Mouse (Mus musculus) heart, adult 2 months (tissue): Measurements from ENCODE around the gene Vps36. TPM values are rescaled to one million over a fixed set of nuclear protein-coding genes. Genes with fewer than 3 reads are reported as not detected.
A peak's percentile ranks its signal among the peaks of the same experiment; 100 is the strongest.

ENCODE experiments used
- DNase-seq, 2 experiments: peaks; one replicate each; pipeline ENCODE4 v3.0.0; 2021
- H3K27ac ChIP-seq: fragments of 200-600 bp; 2 replicates; pipeline ENCODE4 v1.8.1; 2022
- H3K27me3 ChIP-seq: fragments of 200-500 bp; 2 replicates; pipeline ENCODE4 v1.6.1; 2012; ENCODE audit warnings: mild to moderate bottlenecking, low read length, inconsistent platforms, mixed read lengths; ENCODE audit not compliant: control insufficient read depth, insufficient read depth
- H3K36me3 ChIP-seq: fragments of 200-500 bp; 2 replicates; pipeline ENCODE4 v1.6.1; 2012; ENCODE audit warnings: low read length, inconsistent platforms; ENCODE audit not compliant: control insufficient read depth, insufficient read depth
- H3K4me1 ChIP-seq: fragments of 200-500 bp; 2 replicates; pipeline ENCODE4 v1.6.1; 2011; ENCODE audit warnings: low read length; ENCODE audit not compliant: control insufficient read depth, insufficient read depth
- H3K4me3 ChIP-seq: fragments of 200-600 bp; 2 replicates; pipeline ENCODE4 v1.8.1; 2022
- H3K79me2 ChIP-seq: fragments of 200-500 bp; replicated peaks from 2 replicates; pipeline ENCODE4 v1.6.1; 2012; ENCODE audit warnings: mild to moderate bottlenecking, inconsistent platforms, low read length, moderate library complexity, mixed read lengths; ENCODE audit not compliant: control insufficient read depth, insufficient read depth
- H3K9ac ChIP-seq: fragments of 200-500 bp; 2 replicates; pipeline ENCODE4 v1.6.1; 2012; ENCODE audit warnings: low read depth, mild to moderate bottlenecking, control low read depth, inconsistent platforms, low read length, mixed read lengths
- CTCF ChIP-seq: fragments of 200-600 bp; IDR thresholded peaks from 2 replicates; pipeline ENCODE4 v1.8.1; 2022; ENCODE audit warnings: antibody characterized with exemption, mild to moderate bottlenecking, moderate library complexity
- EP300 ChIP-seq: fragments of 200-500 bp; IDR thresholded peaks from 2 replicates; pipeline ENCODE4 v1.6.1; 2011; ENCODE audit warnings: low read depth, low read length, control low read depth; ENCODE audit not compliant: insufficient read depth
- POLR2A ChIP-seq: fragments of 200-500 bp; IDR thresholded peaks from 2 replicates; pipeline ENCODE4 v1.6.1; 2011; ENCODE audit warnings: mild to moderate bottlenecking, low read depth, low read length, control low read depth; ENCODE audit not compliant: insufficient read depth
- WGBS: fragments of 180-500 bp; shearing (Covaris S2); methylation state at CpG from one replicate; pipeline ENCODE4 v1.1.7; 2018; 5-methylcytosine and 5-hydroxymethylcytosine counted together
- intact Hi-C: fragments of 180-260 bp; cut with DNase I; formaldehyde crosslinking; loops from one replicate; pipeline ENCODE4 v1.15.1; 2025
- polyA plus RNA-seq: library from polyadenylated mRNA; depleted of rRNA; stranded (reverse); fragments of >200 nt; gene quantifications from 2 replicates; pipeline ENCODE4 v1.2.3, GENCODE M21; 2012
- total RNA-seq, 2 experiments: library from RNA; stranded (reverse); gene quantifications; 2 replicates each; pipeline ENCODE4 v1.2.3; 2021

Gene Vps36
- total and polyA plus RNA-seq, 3 experiments = 9.9 to 27.0 (median 25.2) TPM

DNA sequence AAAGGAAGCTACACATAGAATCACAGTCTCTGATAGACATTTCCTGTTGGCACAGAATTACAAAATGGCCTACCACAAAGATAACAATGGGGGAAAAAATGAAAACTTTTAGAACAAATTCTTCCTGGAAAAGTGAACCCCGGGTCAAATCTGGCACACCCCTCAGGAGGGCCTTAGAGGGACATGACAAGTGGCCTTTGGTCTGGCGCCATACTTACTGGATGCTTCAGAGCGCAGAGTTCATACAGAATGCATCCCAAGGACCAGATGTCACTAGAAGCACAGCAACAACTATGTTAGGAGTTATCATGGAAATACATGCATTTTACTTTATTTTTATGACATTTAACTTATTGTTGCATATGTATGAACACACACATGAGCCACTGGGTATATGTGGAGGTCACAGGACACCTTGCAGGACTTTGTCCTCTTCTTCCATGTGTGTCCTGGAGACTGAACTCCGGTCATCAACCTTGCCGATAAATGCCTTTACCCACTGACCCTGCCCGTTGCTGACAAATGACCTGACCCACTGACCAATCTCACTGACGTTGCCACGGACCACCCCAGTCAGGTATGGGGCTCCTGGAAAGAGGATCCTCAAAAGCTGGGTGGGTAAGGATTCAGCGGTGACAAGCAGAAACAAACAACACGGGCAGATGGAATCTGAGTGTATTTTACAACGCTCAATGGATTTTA, 42.8 kb upstream of the Vps36 start:
- no peak for DNase-seq
- no peaks in the 10 kb centered on the region for H3K79me2 ChIP-seq
- no peak overlapping the region for H3K27ac ChIP-seq
- no peak overlapping the region for H3K4me3 ChIP-seq
- no peaks in the 10 kb centered on the region for H3K36me3 ChIP-seq
- no peaks in the 10 kb centered on the region for H3K4me1 ChIP-seq
- H3K27me3 ChIP-seq = no peaks in the 10 kb centered on the region
- WGBS = 78% methylated on average over 11 of the region's 11 CpGs
- intact Hi-C loops = no loop called here
- TF ChIP-seq EP300 (no peak), CTCF (no peak), POLR2A (no peak)
- H3K9ac ChIP-seq = no peak overlapping the region

DNA sequence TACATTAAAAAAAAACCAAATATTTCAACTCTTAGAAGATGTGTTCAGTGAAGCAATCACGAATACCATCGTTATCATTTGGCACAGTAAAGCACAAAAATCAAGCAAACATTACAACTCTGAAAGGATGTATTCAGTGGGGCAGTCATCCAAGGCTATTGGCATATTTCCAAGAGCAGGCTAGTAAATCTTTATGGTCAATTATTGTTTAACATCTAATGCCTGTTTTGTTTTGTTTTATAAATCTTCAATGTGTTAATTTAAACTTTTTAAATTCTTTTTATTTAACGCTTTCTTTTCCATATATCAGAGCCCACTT, 42.3 kb upstream of the Vps36 start:
- Histone ChIP-seq H3K79me2 (no peaks in the 10 kb centered on the region), H3K36me3 (no peaks in the 10 kb centered on the region), H3K27ac (no peak overlapping the region), H3K4me1 (no peaks in the 10 kb centered on the region), H3K9ac (no peak overlapping the region), H3K27me3 (no peaks in the 10 kb centered on the region), H3K4me3 (no peak overlapping the region)
- WGBS = 49% methylated on average over 3 of the region's 3 CpGs
- intact Hi-C loops = no loop called here
- no peak for DNase-seq
- no peak for TF ChIP-seq CTCF
- no peak for TF ChIP-seq POLR2A
- no peak for TF ChIP-seq EP300

DNA sequence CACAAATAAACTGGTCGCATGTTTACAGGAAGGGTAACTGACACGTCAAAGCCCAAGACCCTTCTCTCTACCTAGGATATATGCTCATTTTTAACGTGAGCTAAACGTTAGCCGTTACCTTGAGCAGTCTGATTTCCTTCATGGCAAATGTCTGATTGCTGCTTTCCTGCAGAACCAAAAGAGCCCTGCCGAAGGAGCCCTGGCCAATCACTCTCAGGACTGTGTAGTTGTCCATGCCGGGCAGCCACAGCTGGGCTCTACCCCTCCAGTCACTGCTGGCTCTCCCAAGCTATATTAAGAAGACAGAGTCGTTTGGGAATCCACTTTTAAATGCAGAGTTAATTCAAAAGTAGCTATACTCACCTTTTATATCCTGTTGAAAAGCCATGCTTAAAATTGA, 30.4 kb upstream of the Vps36 start:
- no peak for TF ChIP-seq CTCF
- TF ChIP-seq EP300 = no peak
- TF ChIP-seq POLR2A = no peak
- intact Hi-C loops = no loop called here

DNA sequence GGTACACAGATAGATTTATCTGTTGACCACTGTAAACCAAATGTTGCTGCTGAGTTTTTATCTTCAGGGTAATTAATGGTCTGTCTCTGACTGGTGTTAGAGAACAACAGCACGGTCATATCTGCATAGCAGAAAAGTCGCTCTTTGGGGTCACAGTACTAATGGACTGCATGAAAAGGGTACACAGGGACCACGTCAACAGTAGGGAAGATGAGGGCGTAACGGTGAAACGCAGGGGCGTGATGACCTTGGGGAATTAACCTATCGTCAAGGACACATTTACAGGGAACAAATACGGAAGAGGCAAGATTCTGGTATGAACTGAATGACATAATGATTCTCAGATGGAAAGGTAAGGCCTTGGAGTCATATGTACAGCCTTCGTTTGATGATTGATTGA, 28.2 kb upstream of the Vps36 start:
- 87% methylated on average over 10 of the region's 10 CpGs for WGBS
- H3K4me1 ChIP-seq = peaks cover 4% of the 10 kb centered on the region
- no peak overlapping the region for H3K9ac ChIP-seq
- H3K36me3 ChIP-seq = no peaks in the 10 kb centered on the region
- no peak for DNase-seq
- TF ChIP-seq EP300 = no peak
- TF ChIP-seq CTCF = no peak
- TF ChIP-seq POLR2A = no peak
- H3K79me2 ChIP-seq = no peaks in the 10 kb centered on the region
- H3K27me3 ChIP-seq = no peaks in the 10 kb centered on the region
- no peak overlapping the region for H3K27ac ChIP-seq
- intact Hi-C loops = no loop called here
- no peak overlapping the region for H3K4me3 ChIP-seq

More for the DNA sequence above, 30.4 kb upstream of the Vps36 start:
- Histone ChIP-seq H3K4me3 (no peak overlapping the region), H3K4me1 (peaks cover 4% of the 10 kb centered on the region), H3K27ac (no peak overlapping the region), H3K79me2 (no peaks in the 10 kb centered on the region), H3K36me3 (no peaks in the 10 kb centered on the region), H3K9ac (no peak overlapping the region), H3K27me3 (no peaks in the 10 kb centered on the region)
- 84% methylated on average over 8 of the region's 8 CpGs for WGBS
- DNase-seq = no peak

DNA sequence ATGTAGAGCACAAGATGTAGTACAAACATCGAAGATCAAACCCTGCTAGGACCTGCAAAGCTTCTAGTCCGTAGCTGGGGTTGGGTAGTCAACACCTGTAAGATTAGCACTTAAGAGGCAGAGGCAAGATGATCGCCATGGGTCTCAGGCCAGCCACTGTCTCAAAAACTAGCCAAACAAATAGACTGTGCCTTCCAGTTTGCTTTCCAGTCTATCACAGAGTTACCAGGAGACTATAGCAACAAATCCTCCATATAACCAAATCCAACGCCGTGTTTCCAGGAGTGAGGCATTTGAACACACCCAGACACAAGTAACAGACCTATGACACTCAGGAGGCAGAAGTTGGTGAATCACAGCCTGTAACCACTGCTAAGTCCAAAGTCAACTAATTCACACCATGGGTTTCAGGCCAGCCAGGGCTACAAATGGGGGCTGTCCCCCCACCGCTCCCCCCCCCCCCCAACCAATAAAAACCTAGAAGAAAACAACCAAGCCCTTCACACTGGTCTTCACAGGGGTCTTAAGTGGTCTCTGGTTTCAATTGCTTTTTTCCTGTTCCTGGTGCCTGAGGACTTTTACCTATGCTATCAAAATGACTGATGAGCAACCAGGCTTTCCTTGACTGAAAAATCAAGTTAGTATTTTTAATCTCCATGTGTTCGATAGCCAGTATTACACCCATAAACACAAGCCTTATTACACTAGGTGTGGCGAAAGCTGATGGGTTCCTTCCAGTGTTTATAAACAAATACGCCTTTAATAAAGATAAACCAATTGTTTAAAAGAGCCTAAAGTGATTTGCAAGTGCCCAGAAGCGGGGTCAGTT, 27.1 kb upstream of the Vps36 start:
- no peaks in the 10 kb centered on the region for H3K79me2 ChIP-seq
- intact Hi-C loops = loop anchor here (2.0 to 5.0 kb wide), 3 partner anchors 19 to 173 kb away; partner anchors contain the start of genes Alg11, Atp7b and Ckap2
- 51% methylated on average over 10 of the region's 10 CpGs for WGBS
- H3K36me3 ChIP-seq = no peaks in the 10 kb centered on the region
- H3K4me1 ChIP-seq = peaks cover 4% of the 10 kb centered on the region
- no peaks in the 10 kb centered on the region for H3K27me3 ChIP-seq
- H3K9ac ChIP-seq = peak overlapping the region; percentile 82
- H3K27ac ChIP-seq = peak overlapping the region; percentile 59
- H3K4me3 ChIP-seq = peak overlapping the region; percentile 53
- DNase-seq = no peak
- TF ChIP-seq CTCF (no peak), EP300 (no peak), POLR2A (no peak)
